Mouse (Mus musculus) forebrain, embryonic 15.5 days (tissue): ENCODE measurements around the gene Syt3. TPM values are rescaled to one million over a fixed set of nuclear protein-coding genes. Genes with fewer than 3 reads are reported as not detected.

Experiments used
- ATAC-seq: fragments of 200-750 bp; cut with Nextera tagmentation; replicated peaks from 2 replicates; pipeline ENCODE4 v1.8.0; 2017; ENCODE audit warnings: mild to moderate bottlenecking, moderate TSS enrichment, moderate library complexity
- H3K27ac ChIP-seq: fragments of 300-500 bp; sonication (generic); replicated peaks from 2 replicates; pipeline ENCODE4 v1.5.1; 2015; ENCODE audit warnings: mild to moderate bottlenecking, inconsistent platforms
- H3K27me3 ChIP-seq: fragments of 300-500 bp; sonication (generic); 2 replicates; pipeline ENCODE4 v1.6.1; 2015; ENCODE audit warnings: inconsistent platforms
- H3K36me3 ChIP-seq: fragments of 300-500 bp; sonication (generic); 2 replicates; pipeline ENCODE4 v1.6.1; 2015; ENCODE audit warnings: mild to moderate bottlenecking, inconsistent platforms
- H3K4me1 ChIP-seq: fragments of 300-500 bp; sonication (generic); 2 replicates; pipeline ENCODE4 v1.6.1; 2015; ENCODE audit warnings: inconsistent platforms
- H3K4me2 ChIP-seq: fragments of 300-500 bp; sonication (generic); replicated peaks from 2 replicates; pipeline ENCODE4 v1.6.1; 2015; ENCODE audit warnings: mild to moderate bottlenecking, inconsistent platforms
- H3K4me3 ChIP-seq: fragments of 300-500 bp; sonication (generic); 2 replicates; pipeline ENCODE4 v1.5.1; 2015; ENCODE audit warnings: mild to moderate bottlenecking, inconsistent platforms
- H3K9ac ChIP-seq: fragments of 300-500 bp; sonication (generic); replicated peaks from 2 replicates; pipeline ENCODE4 v1.6.1; 2015; ENCODE audit warnings: mild to moderate bottlenecking, inconsistent platforms
- H3K9me3 ChIP-seq: fragments of 300-500 bp; sonication (generic); 2 replicates; pipeline ENCODE4 v1.6.1; 2016; ENCODE audit warnings: inconsistent platforms
- WGBS: fragments of 180-500 bp; shearing (Covaris S2); methylation state at CpG from one replicate; pipeline ENCODE4 v1.1.7; 2015; ENCODE audit warnings: mixed read lengths; 5-methylcytosine and 5-hydroxymethylcytosine counted together
- polyA plus RNA-seq: library from polyadenylated mRNA; unstranded; fragments of >200 nt; fragmentation: Nextera tagmentation; extraction: Ambion mirVana; gene quantifications from 2 replicates; pipeline ENCODE4 v1.2.1, GENCODE M21; 2015

Syt3 gene
- polyA plus RNA-seq, 1 experiment from 2014 or later = 26.7 TPM

DNA sequence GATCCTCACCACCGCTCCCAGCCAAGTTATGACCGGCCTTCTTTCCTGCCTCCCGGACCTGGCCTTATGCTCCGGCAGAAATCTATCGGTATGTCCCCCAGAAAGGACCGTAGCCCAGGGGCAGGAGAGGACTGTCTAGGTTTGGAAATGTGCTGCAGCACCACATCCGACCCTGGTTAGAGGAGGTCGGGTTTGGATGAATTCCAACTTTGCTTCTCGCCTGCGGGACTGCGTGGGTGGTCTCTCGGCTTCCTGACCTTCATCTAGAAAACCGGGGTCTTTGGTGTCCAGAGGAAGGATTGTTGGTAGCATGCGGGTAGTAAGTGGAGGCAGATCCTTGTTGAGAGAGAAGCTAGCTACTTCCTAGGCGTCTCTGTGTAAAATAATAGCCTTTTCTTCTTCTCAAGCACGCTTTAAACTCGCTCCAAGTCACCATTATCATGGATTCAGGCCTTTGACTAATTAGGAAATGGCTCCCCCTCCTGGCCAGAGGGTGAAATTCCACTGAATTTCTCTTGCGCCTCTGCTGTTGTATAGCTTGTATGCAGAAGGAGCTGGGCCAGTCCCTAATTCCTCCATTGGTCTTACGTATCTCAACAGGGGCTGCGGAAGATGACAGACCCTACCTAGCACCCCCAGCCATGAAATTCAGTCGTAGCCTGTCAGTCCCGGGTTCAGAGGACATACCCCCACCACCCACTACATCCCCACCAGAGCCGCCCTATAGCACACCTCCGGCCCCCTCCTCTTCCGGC is 32.8 kb upstream of the Syt3 start:
- H3K9ac ChIP-seq = peak overlapping the region; percentile 33
- H3K4me1 ChIP-seq = peaks cover 34% of the 10 kb centered on the region
- H3K9me3 ChIP-seq = no peaks in the 10 kb centered on the region
- peaks cover 60% of the 10 kb centered on the region for H3K27me3 ChIP-seq
- peak overlapping the region; percentile 23 for H3K4me3 ChIP-seq
- 3% methylated on average over 25 of the region's 25 CpGs for WGBS
- peak; percentile 57 for ATAC-seq
- peaks cover 12% of the 10 kb centered on the region for H3K36me3 ChIP-seq
- 0 out of 2 replicates have a peak overlapping the region, but pooled peaks have one; percentile 5 for H3K27ac ChIP-seq
- H3K4me2 ChIP-seq = peak overlapping the region; percentile 47

DNA sequence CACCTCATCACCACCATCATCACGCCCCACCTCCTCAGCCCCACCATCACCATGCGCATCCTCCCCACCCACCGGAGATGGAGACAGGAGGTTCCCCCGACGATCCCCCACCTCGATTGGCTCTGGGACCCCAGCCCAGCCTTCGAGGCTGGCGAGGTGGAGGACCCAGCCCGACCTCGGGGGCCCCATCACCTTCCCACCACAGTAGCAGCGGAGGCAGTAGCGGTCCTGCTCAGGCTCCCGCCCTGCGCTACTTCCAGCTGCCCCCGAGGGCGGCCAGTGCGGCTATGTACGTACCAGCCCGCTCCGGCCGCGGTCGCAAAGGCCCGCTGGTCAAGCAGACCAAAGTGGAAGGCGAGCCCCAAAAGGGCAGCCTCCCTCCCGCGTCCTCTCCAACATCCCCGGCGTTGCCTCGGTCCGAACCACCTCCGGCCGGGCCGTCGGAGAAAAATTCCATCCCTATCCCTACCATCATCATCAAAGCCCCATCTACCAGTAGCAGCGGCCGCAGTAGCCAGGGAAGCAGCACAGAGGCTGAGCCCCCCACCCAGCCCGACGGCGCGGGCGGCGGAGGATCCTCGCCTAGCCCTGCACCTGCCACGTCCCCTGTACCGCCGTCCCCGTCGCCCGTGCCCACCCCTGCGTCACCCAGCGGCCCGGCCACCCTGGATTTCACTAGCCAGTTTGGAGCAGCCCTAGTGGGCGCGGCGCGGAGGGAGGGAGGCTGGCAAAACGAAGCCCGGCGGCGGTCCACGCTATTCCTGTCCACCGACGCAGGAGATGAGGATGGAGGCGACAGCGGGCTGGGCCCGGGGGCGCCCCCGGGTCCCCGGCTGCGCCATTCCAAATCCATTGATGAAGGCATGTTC is 31.8 kb upstream of the Syt3 start:
- no peak overlapping the region for H3K4me2 ChIP-seq

DNA sequence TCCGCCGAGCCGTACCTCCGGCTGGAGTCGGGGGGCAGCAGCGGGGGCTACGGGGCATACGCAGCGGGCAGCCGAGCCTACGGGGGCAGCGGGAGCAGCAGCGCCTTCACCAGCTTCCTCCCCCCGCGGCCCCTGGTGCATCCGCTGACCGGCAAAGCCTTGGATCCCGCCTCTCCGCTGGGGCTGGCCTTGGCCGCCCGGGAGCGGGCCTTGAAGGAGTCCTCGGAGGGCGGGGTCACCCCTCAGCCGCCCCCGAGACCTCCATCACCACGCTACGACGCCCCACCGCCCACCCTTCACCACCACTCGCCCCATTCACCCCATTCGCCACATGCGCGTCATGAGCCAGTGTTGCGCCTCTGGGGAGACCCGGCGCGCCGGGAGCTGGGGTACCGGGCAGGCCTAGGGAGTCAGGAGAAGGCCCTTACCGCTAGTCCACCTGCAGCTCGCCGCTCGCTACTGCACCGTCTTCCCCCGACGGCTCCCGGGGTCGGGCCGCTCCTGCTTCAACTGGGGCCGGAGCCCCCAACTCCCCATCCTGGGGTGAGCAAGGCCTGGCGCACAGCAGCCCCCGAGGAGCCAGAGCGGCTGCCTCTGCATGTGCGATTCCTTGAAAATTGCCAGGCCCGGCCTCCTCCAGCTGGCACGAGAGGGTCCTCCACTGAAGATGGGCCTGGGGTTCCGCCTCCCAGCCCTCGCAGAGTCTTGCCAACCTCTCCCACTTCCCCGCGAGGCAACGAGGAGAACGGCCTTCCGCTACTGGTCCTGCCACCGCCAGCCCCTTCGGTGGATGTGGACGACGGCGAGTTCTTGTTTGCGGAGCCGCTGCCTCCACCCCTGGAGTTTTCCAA is 30.9 kb upstream of the Syt3 start:
- Histone ChIP-seq H3K9me3 (no peaks in the 10 kb centered on the region), H3K27ac (no peak overlapping the region), H3K4me3 (peak overlapping the region; percentile 14), H3K4me2 (peak overlapping the region; percentile 14; the same call in 1 of the 2 replicates), H3K9ac (no peak overlapping the region), H3K36me3 (peaks cover 9% of the 10 kb centered on the region; the same call in 1 of the 2 replicates), H3K27me3 (peaks cover 74% of the 10 kb centered on the region), H3K4me1 (peaks cover 47% of the 10 kb centered on the region)
- ATAC-seq = no peak
- 3% methylated on average over 69 of the region's 71 CpGs for WGBS

More for the DNA sequence above, 31.8 kb upstream of the Syt3 start:
- 5% methylated on average over 71 of the region's 71 CpGs for WGBS
- peaks cover 39% of the 10 kb centered on the region for H3K4me1 ChIP-seq
- H3K4me3 ChIP-seq = peak overlapping the region; percentile 23; the same call in 1 of the 2 replicates
- H3K27ac ChIP-seq = no peak overlapping the region
- no peak; the same call in 1 of the 2 replicates for ATAC-seq
- peaks cover 8% of the 10 kb centered on the region; the same call in 1 of the 2 replicates for H3K36me3 ChIP-seq
- H3K9me3 ChIP-seq = no peaks in the 10 kb centered on the region
- no peak overlapping the region for H3K9ac ChIP-seq
- peaks cover 68% of the 10 kb centered on the region for H3K27me3 ChIP-seq

- Histone ChIP-seq H3K27me3 (peaks cover 78% of the 10 kb centered on the region), H3K4me3 (peak overlapping the region; percentile 14; the same call in 1 of the 2 replicates), H3K9me3 (no peaks in the 10 kb centered on the region), H3K4me1 (peaks cover 52% of the 10 kb centered on the region), H3K36me3 (peaks cover 9% of the 10 kb centered on the region; the same call in 1 of the 2 replicates), H3K27ac (no peak overlapping the region), H3K9ac (no peak overlapping the region), H3K4me2 (no peak overlapping the region)
- WGBS = 1% methylated on average over 35 of the region's 35 CpGs
- no peak for ATAC-seq
Measured at GRCm38 (mm10) chr7:44353601-44354340, 30.1 kb upstream of the Syt3 start.

GRCm38 (mm10) chr7:44355411-44355810 is 28.5 kb upstream of the Syt3 start:
- Histone ChIP-seq H3K4me1 (peaks cover 65% of the 10 kb centered on the region), H3K27me3 (peaks cover 68% of the 10 kb centered on the region), H3K9ac (no peak overlapping the region), H3K36me3 (0 out of 2 replicates have a peak, but pooled peaks cover 4% of the 10 kb centered on the region), H3K4me3 (no peak overlapping the region), H3K27ac (no peak overlapping the region), H3K9me3 (no peaks in the 10 kb centered on the region), H3K4me2 (no peak overlapping the region)
- WGBS = 45% methylated on average over 6 of the region's 6 CpGs
- ATAC-seq = no peak

DNA sequence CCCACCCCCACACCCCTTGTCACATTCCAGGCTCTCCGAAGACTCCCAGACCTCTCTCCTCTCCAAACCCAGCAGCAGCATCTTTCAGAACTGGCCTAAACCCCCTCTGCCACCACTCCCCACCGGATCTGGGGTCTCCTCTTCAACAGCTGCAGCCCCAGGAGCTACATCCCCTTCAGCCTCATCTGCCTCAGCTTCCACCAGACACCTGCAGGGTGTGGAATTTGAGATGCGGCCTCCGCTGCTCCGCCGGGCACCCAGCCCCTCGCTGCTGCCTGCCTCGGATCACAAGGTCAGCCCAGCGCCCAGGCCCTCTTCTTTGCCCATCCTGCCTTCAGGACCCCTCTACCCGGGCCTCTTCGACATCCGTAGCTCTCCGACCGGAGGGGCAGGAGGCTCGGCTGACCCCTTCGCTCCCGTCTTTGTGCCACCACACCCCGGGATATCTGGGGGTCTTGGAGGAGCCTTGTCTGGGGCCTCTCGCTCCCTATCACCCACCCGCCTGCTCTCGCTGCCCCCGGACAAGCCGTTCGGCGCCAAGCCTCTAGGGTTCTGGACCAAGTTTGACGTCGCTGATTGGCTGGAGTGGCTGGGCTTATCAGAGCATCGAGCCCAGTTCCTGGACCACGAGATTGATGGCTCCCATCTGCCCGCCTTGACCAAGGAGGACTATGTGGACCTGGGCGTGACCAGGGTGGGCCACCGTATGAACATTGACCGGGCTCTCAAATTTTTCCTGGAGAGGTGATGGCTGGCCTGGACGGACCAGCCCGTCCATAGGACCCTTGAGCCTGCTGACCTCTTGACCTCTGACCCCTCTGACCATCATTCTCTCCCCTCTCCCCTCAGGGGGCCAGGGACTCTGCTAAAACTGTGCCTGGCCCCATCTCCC is 27.1 kb upstream of the Syt3 start:
- Histone ChIP-seq H3K9me3 (no peaks in the 10 kb centered on the region), H3K4me3 (0 out of 2 replicates have a peak overlapping the region, but pooled peaks have one; percentile 4), H3K27me3 (peaks cover 66% of the 10 kb centered on the region), H3K4me1 (peaks cover 62% of the 10 kb centered on the region), H3K27ac (no peak overlapping the region), H3K9ac (no peak overlapping the region), H3K4me2 (0 out of 2 replicates have a peak overlapping the region, but pooled peaks have one; percentile 7), H3K36me3 (0 out of 2 replicates have a peak, but pooled peaks cover 4% of the 10 kb centered on the region)
- 7% methylated on average over 34 of the region's 35 CpGs for WGBS
- no peak for ATAC-seq

GRCm38 (mm10) chr7:44357531-44357930 is 26.4 kb upstream of the Syt3 start:
- Histone ChIP-seq H3K4me3 (0 out of 2 replicates have a peak overlapping the region, but pooled peaks have one; percentile 4), H3K9ac (no peak overlapping the region), H3K27ac (no peak overlapping the region), H3K4me1 (peaks cover 55% of the 10 kb centered on the region), H3K4me2 (0 out of 2 replicates have a peak overlapping the region, but pooled peaks have one; percentile 7), H3K27me3 (peaks cover 64% of the 10 kb centered on the region), H3K9me3 (no peaks in the 10 kb centered on the region), H3K36me3 (0 out of 2 replicates have a peak, but pooled peaks cover 4% of the 10 kb centered on the region)
- WGBS = 17% methylated on average over 10 of the region's 10 CpGs
- no peak for ATAC-seq

DNA sequence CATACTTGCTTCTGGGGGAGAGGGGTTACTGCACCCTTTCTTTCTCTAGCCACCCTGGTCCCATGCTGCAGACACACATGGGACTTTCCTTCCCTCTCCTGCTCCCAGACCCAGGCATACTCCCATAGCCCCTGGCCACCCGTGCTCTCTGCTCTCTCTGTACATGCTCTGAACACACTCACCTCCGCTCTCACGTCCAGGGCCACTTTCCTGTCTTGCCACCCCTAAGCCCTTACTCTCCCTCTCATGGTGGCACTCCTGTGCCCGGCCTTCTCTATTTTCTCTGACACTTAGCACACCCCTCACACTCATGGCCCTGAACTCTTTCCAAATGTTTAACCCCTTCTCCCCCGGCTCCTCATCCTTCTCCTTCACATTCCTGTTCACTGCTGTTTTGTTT is 25.9 kb upstream of the Syt3 start:
- peaks cover 50% of the 10 kb centered on the region for H3K4me1 ChIP-seq
- no peak overlapping the region for H3K4me2 ChIP-seq
- no peak for ATAC-seq
- no peaks in the 10 kb centered on the region for H3K9me3 ChIP-seq
- H3K27ac ChIP-seq = no peak overlapping the region
- no peak overlapping the region for H3K9ac ChIP-seq
- 0 out of 2 replicates have a peak overlapping the region, but pooled peaks have one; percentile 5 for H3K4me3 ChIP-seq
- 0 out of 2 replicates have a peak, but pooled peaks cover 4% of the 10 kb centered on the region for H3K36me3 ChIP-seq
- peaks cover 61% of the 10 kb centered on the region for H3K27me3 ChIP-seq
- WGBS = 6% methylated on average over 5 of the region's 5 CpGs

GRCm38 (mm10) chr7:44358886-44359654 is 24.8 kb upstream of the Syt3 start:
- WGBS = 4% methylated on average over 21 of the region's 26 CpGs
- peak; percentile 19; the same call in 1 of the 2 replicates for ATAC-seq
- Histone ChIP-seq H3K27me3 (peaks cover 50% of the 10 kb centered on the region), H3K4me2 (peak overlapping the region; percentile 94), H3K4me3 (peak overlapping the region; percentile 54), H3K4me1 (peaks cover 41% of the 10 kb centered on the region), H3K27ac (peak overlapping the region; percentile 87), H3K9ac (peak overlapping the region; percentile 60), H3K36me3 (0 out of 2 replicates have a peak, but pooled peaks cover 4% of the 10 kb centered on the region), H3K9me3 (no peaks in the 10 kb centered on the region)
